Mouse (Mus musculus) granulocyte monocyte progenitor cell, adult 5-6 weeks (primary cell): ENCODE measurements around the gene Klk14. TPM values are rescaled to one million over a fixed set of nuclear protein-coding genes. Genes with fewer than 3 reads are reported as not detected.

Source experiments
- ATAC-seq: replicated peaks from 2 replicates; pipeline ENCODE4 v1.8.0; 2016; ENCODE audit warnings: mild to moderate bottlenecking, moderate TSS enrichment, inconsistent platforms; ENCODE audit not compliant: poor library complexity, severe bottlenecking
- total RNA-seq, 2 experiments: library from RNA; stranded (forward) in 1 of 2; stranded (reverse) in 1 of 2; fragments of 200-712, 200-1000 nt in 1 of 2; fragments of >200 nt in 1 of 2; fragmentation: Nextera tagmentation in 1 of 2; gene quantifications; 2 replicates each; pipeline ENCODE4 v1.2.3; 2014 to 2017

Gene Klk14
- total RNA-seq, 2 experiments from 2014 or later, result not detected

DNA sequence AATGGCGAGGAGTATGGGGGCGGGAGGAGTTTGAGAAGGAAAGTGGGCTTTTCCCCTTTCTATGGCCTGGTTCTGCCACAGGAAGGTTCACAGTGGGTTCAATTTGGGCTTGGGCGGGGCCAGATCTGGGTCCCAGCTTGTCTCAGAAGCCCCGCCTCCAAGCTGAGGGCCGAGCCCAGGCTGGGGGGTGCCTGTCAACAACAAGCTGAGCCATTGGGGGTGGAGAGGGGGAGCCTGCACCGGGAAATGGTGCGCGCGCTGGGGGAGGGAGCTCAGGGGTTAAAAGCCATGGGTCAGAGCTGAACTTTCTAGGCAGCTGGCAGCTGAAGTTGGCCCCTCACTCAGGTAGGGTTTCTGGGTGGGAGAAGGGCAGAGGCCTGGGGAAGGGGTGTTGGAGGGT, 22.7 kb downstream of the Klk14 start:
- ATAC-seq, result no peak

DNA sequence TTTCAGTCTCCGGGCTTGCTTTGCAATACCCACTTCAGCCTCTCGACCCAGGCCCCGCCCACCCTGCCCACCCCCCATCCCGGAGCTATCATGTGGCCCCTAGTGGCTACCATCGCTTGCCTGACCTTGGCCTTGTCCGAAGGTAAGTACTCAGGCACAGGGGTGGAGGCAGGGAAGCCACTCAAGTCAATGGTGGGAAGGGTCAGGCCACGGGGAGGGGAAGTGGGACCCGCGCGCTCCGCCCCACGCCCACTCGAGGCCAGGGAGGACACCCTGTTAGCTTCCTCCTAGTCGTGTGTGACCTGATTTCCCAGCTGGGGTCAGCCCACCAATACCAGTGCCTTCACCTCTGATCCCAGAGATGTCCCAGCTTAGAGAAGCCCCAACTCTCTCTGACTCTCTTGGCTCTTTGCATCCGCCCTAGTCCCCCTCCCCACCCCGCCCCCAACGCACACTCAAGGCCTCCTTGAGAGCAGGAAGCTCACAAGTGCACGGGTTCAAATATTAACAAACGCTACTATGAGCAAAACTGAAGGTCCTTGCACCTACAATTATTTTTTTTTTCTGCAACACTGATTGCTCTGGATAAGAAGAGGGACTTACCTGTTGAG, 23.6 kb downstream of the Klk14 start:
- no peak for ATAC-seq

Other genes with a start within 250 kb of the Klk14 start
- 2.4 TPM in 1 of 2 replicates, not detected in the other for gene Cldnd2, start 249.6 kb upstream of the Klk14 start, total RNA-seq (2014; fragmentation: Nextera tagmentation)
- 0.52 TPM in 1 of 2 replicates, not detected in the other for gene Cldnd2, start 249.6 kb upstream of the Klk14 start, total RNA-seq (2017)
- 485 and 520 TPM in 2 replicates for gene Etfb, start 246.3 kb upstream of the Klk14 start, total RNA-seq (2014; fragmentation: Nextera tagmentation)
- 676 and 828 TPM in 2 replicates for gene Etfb, start 246.3 kb upstream of the Klk14 start, total RNA-seq (2017)
- gene Gm45233, start 246.3 kb upstream of the Klk14 start, total RNA-seq (2014; fragmentation: Nextera tagmentation), result 0.43 TPM in 1 of 2 replicates, not detected in the other
- gene Gm45233, start 246.3 kb upstream of the Klk14 start, total RNA-seq (2017), result 5.7 TPM in 1 of 2 replicates, not detected in the other
- gene Vsig10l, start 227.3 kb upstream of the Klk14 start, total RNA-seq (2014; fragmentation: Nextera tagmentation), result 5.9 and 10.4 TPM in 2 replicates
- 4.3 and 4.4 TPM in 2 replicates for gene Vsig10l, start 227.3 kb upstream of the Klk14 start, total RNA-seq (2017)
- not detected in 2 replicates for gene Iglon5, start 200.3 kb upstream of the Klk14 start, total RNA-seq (2014; fragmentation: Nextera tagmentation)
- not detected in 2 replicates for gene Iglon5, start 200.3 kb upstream of the Klk14 start, total RNA-seq (2017)
- gene 4931406B18Rik, start 184.5 kb upstream of the Klk14 start, total RNA-seq (2014; fragmentation: Nextera tagmentation), result not detected in 2 replicates
- gene 4931406B18Rik, start 184.5 kb upstream of the Klk14 start, total RNA-seq (2017), result not detected in 2 replicates
- gene Cd33, start 146.0 kb upstream of the Klk14 start, total RNA-seq (2014; fragmentation: Nextera tagmentation), result 4.0 and 5.7 TPM in 2 replicates
- gene Cd33, start 146.0 kb upstream of the Klk14 start, total RNA-seq (2017), result 2.9 and 4.1 TPM in 2 replicates
- 1.7 and 1.9 TPM in 2 replicates for gene Zfp658, start 128.2 kb upstream of the Klk14 start, total RNA-seq (2014; fragmentation: Nextera tagmentation)
- 0.98 and 1.5 TPM in 2 replicates for gene Zfp658, start 128.2 kb upstream of the Klk14 start, total RNA-seq (2017)
- 9.9 and 19.2 TPM in 2 replicates for gene Zfp719, start 110.8 kb upstream of the Klk14 start, total RNA-seq (2014; fragmentation: Nextera tagmentation)
- 7.8 and 10.8 TPM in 2 replicates for gene Zfp719, start 110.8 kb upstream of the Klk14 start, total RNA-seq (2017)
- 1.4 TPM in 1 of 2 replicates, not detected in the other for gene Zfp819, start 83.2 kb upstream of the Klk14 start, total RNA-seq (2014; fragmentation: Nextera tagmentation)
- gene Zfp819, start 83.2 kb upstream of the Klk14 start, total RNA-seq (2017), result 0.17 and 0.98 TPM in 2 replicates
- 0.28 TPM in 1 of 2 replicates, not detected in the other for gene Ceacam18, start 55.7 kb upstream of the Klk14 start, total RNA-seq (2014; fragmentation: Nextera tagmentation)
- not detected in 2 replicates for gene Ceacam18, start 55.7 kb upstream of the Klk14 start, total RNA-seq (2017)
- gene Siglece, start 30.3 kb upstream of the Klk14 start, total RNA-seq (2014; fragmentation: Nextera tagmentation), result 13.1 and 15.1 TPM in 2 replicates
- 5.2 and 9.0 TPM in 2 replicates for gene Siglece, start 30.3 kb upstream of the Klk14 start, total RNA-seq (2017)
- gene Ctu1, start 18.4 kb upstream of the Klk14 start, total RNA-seq (2014; fragmentation: Nextera tagmentation), result 5.6 and 8.7 TPM in 2 replicates
- gene Ctu1, start 18.4 kb upstream of the Klk14 start, total RNA-seq (2017), result 5.5 and 9.5 TPM in 2 replicates
- gene Klk13, start 22.1 kb downstream of the Klk14 start, total RNA-seq (2014; fragmentation: Nextera tagmentation), result not detected in 2 replicates
- not detected in 2 replicates for gene Klk13, start 22.1 kb downstream of the Klk14 start, total RNA-seq (2017)
- gene Klk12, start 78.5 kb downstream of the Klk14 start, total RNA-seq (2014; fragmentation: Nextera tagmentation), result not detected in 2 replicates
- not detected in 2 replicates for gene Klk12, start 78.5 kb downstream of the Klk14 start, total RNA-seq (2017)
- gene Klk11, start 84.2 kb downstream of the Klk14 start, total RNA-seq (2014; fragmentation: Nextera tagmentation), result not detected in 2 replicates
- gene Klk11, start 84.2 kb downstream of the Klk14 start, total RNA-seq (2017), result not detected in 2 replicates
- not detected in 2 replicates for gene Klk10, start 90.6 kb downstream of the Klk14 start, total RNA-seq (2014; fragmentation: Nextera tagmentation)
- gene Klk10, start 90.6 kb downstream of the Klk14 start, total RNA-seq (2017), result not detected in 2 replicates
- gene Klk9, start 101.5 kb downstream of the Klk14 start, total RNA-seq (2014; fragmentation: Nextera tagmentation), result not detected in 2 replicates
- gene Klk9, start 101.5 kb downstream of the Klk14 start, total RNA-seq (2017), result not detected in 2 replicates
- gene Klk8, start 107.2 kb downstream of the Klk14 start, total RNA-seq (2014; fragmentation: Nextera tagmentation), result 19.5 and 25.4 TPM in 2 replicates
- 10.8 and 11.1 TPM in 2 replicates for gene Klk8, start 107.2 kb downstream of the Klk14 start, total RNA-seq (2017)
- not detected in 2 replicates for gene Klk7, start 120.9 kb downstream of the Klk14 start, total RNA-seq (2014; fragmentation: Nextera tagmentation)
- gene Klk7, start 120.9 kb downstream of the Klk14 start, total RNA-seq (2017), result not detected in 2 replicates
- not detected in 2 replicates for gene Klk6, start 134.1 kb downstream of the Klk14 start, total RNA-seq (2014; fragmentation: Nextera tagmentation)
- gene Klk6, start 134.1 kb downstream of the Klk14 start, total RNA-seq (2017), result not detected in 2 replicates
- not detected in 2 replicates for gene Klk5, start 151.6 kb downstream of the Klk14 start, total RNA-seq (2014; fragmentation: Nextera tagmentation)
- gene Klk5, start 151.6 kb downstream of the Klk14 start, total RNA-seq (2017), result not detected in 2 replicates
- not detected in 2 replicates for gene Klk4, start 190.7 kb downstream of the Klk14 start, total RNA-seq (2014; fragmentation: Nextera tagmentation)
- not detected in 2 replicates for gene Klk4, start 190.7 kb downstream of the Klk14 start, total RNA-seq (2017)
- gene Klk15, start 243.3 kb downstream of the Klk14 start, total RNA-seq (2014; fragmentation: Nextera tagmentation), result not detected in 2 replicates
- gene Klk15, start 243.3 kb downstream of the Klk14 start, total RNA-seq (2017), result not detected in 2 replicates